Mouse (Mus musculus): ENCODE measurements around the gene Gm36210.
"Not testable (repeated sequence)": the region's sequence is repeated elsewhere in the genome, so short reads cannot be mapped to it uniquely, and the experiment has no call there.

Gene Gm36210

GRCm38 (mm10) chr7:4877226-4877625, 29.1 kb downstream of the Gm36210 start:
- DNase-seq: no peak

- peak; percentile 87 for DNase-seq
These were observed 29.5 kb downstream of the Gm36210 start, which contains the start of gene Isoc2a for GRCm38 (mm10) chr7:4876753-4877221. Gene Isoc2a, plus strand, starts transcription at chr7:4877153.

GRCm38 (mm10) chr7:4870133-4870532, 36.2 kb downstream of the Gm36210 start, which contains the start of gene Isoc2b:
Gene Isoc2b, minus strand, starts transcription at chr7:4870258.
- DNase-seq: no peak

- DNase-seq: no peak
These were observed 39.6 kb downstream of the Gm36210 start for GRCm38 (mm10) chr7:4866631-4867180.

- DNase-seq: peak; percentile 96
These were observed 40.5 kb downstream of the Gm36210 start for GRCm38 (mm10) chr7:4865579-4866493.

- peak; percentile 43 for DNase-seq
These were observed 41.2 kb downstream of the Gm36210 start for GRCm38 (mm10) chr7:4865090-4865489.

- DNase-seq: no peak
These were observed 42.0 kb downstream of the Gm36210 start for GRCm38 (mm10) chr7:4864130-4864845.

GRCm38 (mm10) chr7:4863541-4864080, 42.7 kb downstream of the Gm36210 start:
- no peak for DNase-seq

GRCm38 (mm10) chr7:4863041-4863440, 43.3 kb downstream of the Gm36210 start:
- peak; percentile 88 for DNase-seq

- DNase-seq: not testable (repeated sequence)
These were observed 45.4 kb downstream of the Gm36210 start for GRCm38 (mm10) chr7:4860926-4861325.

- DNase-seq: no peak
These were observed 46.8 kb downstream of the Gm36210 start for GRCm38 (mm10) chr7:4859418-4859978.

GRCm38 (mm10) chr7:4857321-4857720, 49.0 kb downstream of the Gm36210 start:
- no peak for DNase-seq

GRCm38 (mm10) chr7:4856508-4856907, 49.8 kb downstream of the Gm36210 start:
- DNase-seq: no peak

GRCm38 (mm10) chr7:4853613-4854012, 52.7 kb downstream of the Gm36210 start:
- no peak for DNase-seq

GRCm38 (mm10) chr7:4851315-4851688, 55.0 kb downstream of the Gm36210 start:
- no peak for DNase-seq

GRCm38 (mm10) chr7:4850621-4851314, 55.5 kb downstream of the Gm36210 start:
- DNase-seq: no peak

- no peak for DNase-seq
These were observed 56.9 kb downstream of the Gm36210 start for GRCm38 (mm10) chr7:4849372-4849771.
